Mouse (Mus musculus): Measurements from ENCODE around the gene 4921539E11Rik.

DNA sequence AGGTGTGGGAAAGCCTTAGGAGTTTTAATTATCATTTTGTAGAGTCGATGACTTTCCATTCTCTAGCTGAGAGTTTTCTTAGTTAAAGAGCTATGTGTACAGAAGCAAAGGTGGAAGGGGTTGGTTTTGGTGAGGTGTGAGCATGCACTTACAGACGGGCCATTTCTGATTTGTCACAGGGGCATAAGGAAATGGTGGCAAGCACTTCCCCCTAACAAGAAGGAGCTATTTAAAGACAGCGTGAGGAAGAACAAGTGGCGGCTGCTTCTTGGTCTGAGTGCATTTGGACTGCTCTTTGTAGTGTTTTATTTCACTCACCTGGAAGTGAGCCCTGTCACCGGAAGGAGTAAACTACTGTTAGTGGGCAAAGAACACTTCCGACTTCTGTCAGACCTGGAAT lies 30.8 kb upstream of the 4921539E11Rik start:
- no peak for TF ChIP-seq CTCF (IDR thresholded peaks at IDR 0.05; ENCODE audit: low read depth, low read length)
- no peak for TF ChIP-seq POLR2A (IDR thresholded peaks at IDR 0.05; ENCODE audit: insufficient read depth, low read length)
- no peak for TF ChIP-seq EP300 (IDR thresholded peaks at IDR 0.05; ENCODE audit: insufficient read depth, low read depth, low read length)
